In genomic region chr15:100419901-100420745, GRCm38 (mm10) we compare ENCODE assay signal across 10 mouse cellular contexts. TPM values are rescaled to one million over a fixed set of nuclear protein-coding genes. Genes with fewer than 3 reads are reported as not detected.
DNase-seq lines count a peak whose midpoint lies in the region; ATAC-seq and TF ChIP-seq lines count a peak whose summit lies in the region.
"Had no signal": no experiment of that assay in that cellular context is flagged by ENCODE, and none has a peak within 500 bp of the region (broad histone marks: within the 10 kb centered on the region; RNA-seq: fewer than 3 reads in every experiment).

No protein-coding gene starts in this region.

- peak overlapping the region; percentile 33; the same call in 1 of the 2 replicates for H3K27ac ChIP-seq in heart, embryonic 15.5 days
- no peak overlapping the region for H3K27ac ChIP-seq in intestine, embryonic 15.5 days
- 0 out of 2 replicates have a peak overlapping the region, but pooled peaks have one; percentile 12 for H3K27ac ChIP-seq in olfactory bulb, adult 2 months (ENCODE audit: insufficient read depth, low read depth, low read length)

- 45% methylated on average over 9 of the region's 9 CpGs for WGBS in heart, embryonic 15.5 days
- WGBS in intestine, embryonic 15.5 days, result 60% methylated on average over 9 of the region's 9 CpGs
- WGBS in olfactory bulb, adult 2 months, result 63% methylated on average over 9 of the region's 9 CpGs

- TF ChIP-seq CTCF in olfactory bulb, adult 2 months (IDR thresholded peaks at IDR 0.05; ENCODE audit: insufficient read depth, low read depth, low read length), result no peak

- no peak overlapping the region for H3K4me3 ChIP-seq in heart, embryonic 15.5 days
- no peak overlapping the region for H3K4me3 ChIP-seq in intestine, embryonic 15.5 days (replicated peaks)
- no peak overlapping the region for H3K4me3 ChIP-seq in olfactory bulb, adult 2 months (ENCODE audit: insufficient read depth, low read depth, low read length)

- H3K9me3 ChIP-seq in heart, embryonic 15.5 days (replicated peaks), result no peaks in the 10 kb centered on the region
- no peaks in the 10 kb centered on the region for H3K9me3 ChIP-seq in intestine, embryonic 15.5 days

- H3K9ac ChIP-seq in heart, embryonic 15.5 days, result 0 out of 2 replicates have a peak overlapping the region, but pooled peaks have one; percentile 9
- H3K9ac ChIP-seq in intestine, embryonic 15.5 days, result no peak overlapping the region

- DNase-seq in heart, adult 11 months, result no peak
- DNase-seq in spleen, postnatal 36 days (ENCODE audit: low spot score in 2 of 2), result peak; percentile 24 to 48
- no peak for DNase-seq in spleen, adult 18-20 months
- DNase-seq in adrenal gland, postnatal 25 days, result no peak
- no peak for DNase-seq in frontal cortex, postnatal 25 days (ENCODE audit: low spot score in 2 of 2)
- DNase-seq: right cerebral cortex, postnatal 14 days had no signal

- peaks cover 47% of the 10 kb centered on the region for H3K4me1 ChIP-seq in heart, embryonic 15.5 days (replicated peaks)
- H3K4me1 ChIP-seq in intestine, embryonic 15.5 days (replicated peaks), result peaks cover 27% of the 10 kb centered on the region
- H3K4me1 ChIP-seq in olfactory bulb, adult 2 months (ENCODE audit: control insufficient read depth, insufficient read depth, low read length), result peaks cover 23% of the 10 kb centered on the region

- H3K27me3 ChIP-seq in heart, embryonic 15.5 days, result peaks cover 9% of the 10 kb centered on the region
- no peaks in the 10 kb centered on the region for H3K27me3 ChIP-seq in intestine, embryonic 15.5 days (replicated peaks)

- TF ChIP-seq POLR2A in olfactory bulb, adult 2 months (IDR thresholded peaks at IDR 0.05; ENCODE audit: insufficient read depth, low read depth, low read length), result no peak

- no peaks in the 10 kb centered on the region for H3K36me3 ChIP-seq in heart, embryonic 15.5 days
- H3K36me3 ChIP-seq in intestine, embryonic 15.5 days, result no peaks in the 10 kb centered on the region

- ATAC-seq in heart, embryonic 15.5 days (replicated peaks; ENCODE audit: insufficient number of reproducible peaks, insufficient read depth, low FRiP score, low read depth), result no peak
- ATAC-seq in intestine, embryonic 15.5 days, result no peak

- 0 out of 2 replicates have a peak overlapping the region, but pooled peaks have one; percentile 1 for H3K4me2 ChIP-seq in heart, embryonic 15.5 days
- H3K4me2 ChIP-seq in intestine, embryonic 15.5 days (replicated peaks), result peak overlapping the region; percentile 26; the same call in 1 of the 2 replicates

RNA-seq across cellular contexts. Expression of gene Gm5475, which starts 1.8 kb away (rescaled TPM):
- 0.09 TPM in 1 of 2 replicates, not detected in the other for polyA plus RNA-seq in heart, embryonic 15.5 days (2015; fragmentation: Nextera tagmentation; extraction: Ambion mirVana)
- 0.13 and 0.19 TPM in 2 replicates for polyA plus RNA-seq in intestine, embryonic 15.5 days (2015; fragmentation: Nextera tagmentation; extraction: Ambion mirVana)
- not detected in 2 replicates for polyA plus RNA-seq in olfactory bulb, adult 2 months (2012; ENCODE audit: insufficient read depth, insufficient read length, low replicate concordance, missing spikeins)
- not detected in 2 replicates for total RNA-seq in adrenal gland, postnatal 25 days (2021)

RNA-seq across cellular contexts. Expression of gene Slc11a2, which starts 4.7 kb away (rescaled TPM):
- 11.6 and 14.9 TPM in 2 replicates for polyA plus RNA-seq in heart, embryonic 15.5 days (2015; fragmentation: Nextera tagmentation; extraction: Ambion mirVana)
- 29.8 and 29.9 TPM in 2 replicates for polyA plus RNA-seq in intestine, embryonic 15.5 days (2015; fragmentation: Nextera tagmentation; extraction: Ambion mirVana)
- polyA plus RNA-seq in olfactory bulb, adult 2 months (2012; ENCODE audit: insufficient read depth, insufficient read length, low replicate concordance, missing spikeins), result not detected in 2 replicates
- 105 and 111 TPM in 2 replicates for total RNA-seq in adrenal gland, postnatal 25 days (2021)

RNA-seq across cellular contexts. Expression of gene Letmd1, which starts 48.7 kb away (rescaled TPM):
- polyA plus RNA-seq in heart, embryonic 15.5 days (2015; fragmentation: Nextera tagmentation; extraction: Ambion mirVana), result 11.6 and 16.4 TPM in 2 replicates
- polyA plus RNA-seq in intestine, embryonic 15.5 days (2015; fragmentation: Nextera tagmentation; extraction: Ambion mirVana), result 31.2 and 32.9 TPM in 2 replicates
- polyA plus RNA-seq in olfactory bulb, adult 2 months (2012; ENCODE audit: insufficient read depth, insufficient read length, low replicate concordance, missing spikeins), result not detected in 2 replicates
- 123 and 143 TPM in 2 replicates for total RNA-seq in adrenal gland, postnatal 25 days (2021)

RNA-seq across cellular contexts. Expression of gene Higd1c, which starts 55.8 kb away (rescaled TPM):
- not detected in 2 replicates for polyA plus RNA-seq in heart, embryonic 15.5 days (2015; fragmentation: Nextera tagmentation; extraction: Ambion mirVana)
- 0.40 TPM in 1 of 2 replicates, not detected in the other for polyA plus RNA-seq in intestine, embryonic 15.5 days (2015; fragmentation: Nextera tagmentation; extraction: Ambion mirVana)
- polyA plus RNA-seq in olfactory bulb, adult 2 months (2012; ENCODE audit: insufficient read depth, insufficient read length, low replicate concordance, missing spikeins), result not detected in 2 replicates
- 1.2 TPM in 1 of 2 replicates, not detected in the other for total RNA-seq in adrenal gland, postnatal 25 days (2021)
- polyA plus RNA-seq: lung, embryonic 16.5 days had no signal

Comparison
In these comparisons a context has a peak if more than half of its experiments do, and no peak if none do; other contexts are left out.
1. DNase-seq: peak in spleen, postnatal 36 days (2 of 2); none in heart, adult 11 months (single experiment), spleen, adult 18-20 months (0 of 2), adrenal gland, postnatal 25 days (single experiment) and frontal cortex, postnatal 25 days (0 of 2).